Mouse (Mus musculus) c-Kit-positive CD71-positive TER-119-negative erythroid progenitor cells, embryonic 14.5 days (primary cell): Measurements from ENCODE around the gene Gm6763.
"Not testable (repeated sequence)": the region's sequence is repeated elsewhere in the genome, so short reads cannot be mapped to it uniquely, and the experiment has no call there.

Experiments used
- DNase-seq: peaks from one replicate; pipeline ENCODE4 v3.0.0-alpha.2; 2013; ENCODE audit warnings: low read depth

The Gm6763 gene

GRCm38 (mm10) chr10:104151197-104151596, at the start of gene Gm6763:
TSS of gene Gm6763 (plus strand) at chr10:104151497.
- not testable (repeated sequence) for DNase-seq

DNA sequence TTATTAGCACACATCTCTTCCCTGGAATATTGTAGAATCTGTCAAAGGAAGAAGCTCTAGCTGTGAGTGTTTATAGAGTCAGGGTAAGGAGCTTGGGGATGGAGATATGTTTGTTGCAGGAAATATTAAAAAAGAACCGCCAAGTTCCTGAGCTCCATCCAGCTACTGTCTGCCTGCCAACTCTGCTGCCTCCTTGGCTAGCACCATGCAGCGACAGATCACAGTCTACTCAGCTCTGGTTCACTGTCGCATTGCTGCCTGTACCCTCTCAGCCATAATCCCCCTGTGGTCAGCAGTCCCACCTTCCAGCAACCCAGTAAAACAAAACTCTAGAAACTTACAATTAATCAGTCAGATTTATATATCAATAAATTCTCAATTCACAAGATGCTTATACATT, 41.3 kb upstream of the Gm6763 start:
- no peak for DNase-seq

GRCm38 (mm10) chr10:104118312-104118711, 33.0 kb upstream of the Gm6763 start:
- no peak for DNase-seq

- not testable (repeated sequence) for DNase-seq
Observed at GRCm38 (mm10) chr10:104142687-104143086, 8.6 kb upstream of the Gm6763 start, which contains the start of gene Gm21293. TSS of gene Gm21293 (plus strand) at chr10:104142987.

DNA sequence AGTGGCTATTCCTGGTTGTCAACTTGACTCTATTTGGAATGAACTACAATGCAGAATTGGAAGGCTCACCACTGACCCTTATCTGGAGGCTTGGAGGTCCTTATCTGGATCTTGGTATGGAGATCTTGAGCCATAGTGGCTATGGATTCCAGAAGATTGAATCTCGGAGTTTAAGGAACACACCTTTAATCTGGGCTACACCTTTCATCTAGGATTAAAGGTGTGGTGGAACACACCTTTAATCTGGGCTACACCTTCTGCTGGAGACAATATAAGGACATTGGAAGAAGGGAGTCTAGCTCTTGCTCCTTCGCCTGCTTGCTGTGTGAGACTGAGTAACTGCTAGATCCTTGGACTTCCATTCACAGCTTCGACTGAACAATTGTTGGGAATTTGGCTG, 8.4 kb downstream of the Gm6763 start, which contains the start of gene Gm8764:
TSS of gene Gm8764 (plus strand) at position 301 of the 400 bp plus-strand sequence.
- DNase-seq: not testable (repeated sequence)

DNA sequence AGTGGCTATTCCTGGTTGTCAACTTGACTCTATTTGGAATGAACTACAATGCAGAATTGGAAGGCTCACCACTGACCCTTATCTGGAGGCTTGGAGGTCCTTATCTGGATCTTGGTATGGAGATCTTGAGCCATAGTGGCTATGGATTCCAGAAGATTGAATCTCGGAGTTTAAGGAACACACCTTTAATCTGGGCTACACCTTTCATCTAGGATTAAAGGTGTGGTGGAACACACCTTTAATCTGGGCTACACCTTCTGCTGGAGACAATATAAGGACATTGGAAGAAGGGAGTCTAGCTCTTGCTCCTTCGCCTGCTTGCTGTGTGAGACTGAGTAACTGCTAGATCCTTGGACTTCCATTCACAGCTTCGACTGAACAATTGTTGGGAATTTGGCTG, 16.9 kb downstream of the Gm6763 start, which contains the start of gene Gm21304:
TSS of gene Gm21304 (plus strand) at position 301 of the 400 bp plus-strand sequence.
- not testable (repeated sequence) for DNase-seq

GRCm38 (mm10) chr10:104176724-104177123, 25.4 kb downstream of the Gm6763 start, which contains the start of gene Gm21312:
TSS of gene Gm21312 (plus strand) at chr10:104177024.
- not testable (repeated sequence) for DNase-seq

DNA sequence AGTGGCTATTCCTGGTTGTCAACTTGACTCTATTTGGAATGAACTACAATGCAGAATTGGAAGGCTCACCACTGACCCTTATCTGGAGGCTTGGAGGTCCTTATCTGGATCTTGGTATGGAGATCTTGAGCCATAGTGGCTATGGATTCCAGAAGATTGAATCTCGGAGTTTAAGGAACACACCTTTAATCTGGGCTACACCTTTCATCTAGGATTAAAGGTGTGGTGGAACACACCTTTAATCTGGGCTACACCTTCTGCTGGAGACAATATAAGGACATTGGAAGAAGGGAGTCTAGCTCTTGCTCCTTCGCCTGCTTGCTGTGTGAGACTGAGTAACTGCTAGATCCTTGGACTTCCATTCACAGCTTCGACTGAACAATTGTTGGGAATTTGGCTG, 33.9 kb downstream of the Gm6763 start, which contains the start of gene Gm20765:
TSS of gene Gm20765 (plus strand) at position 301 of the 400 bp plus-strand sequence.
- not testable (repeated sequence) for DNase-seq

DNA sequence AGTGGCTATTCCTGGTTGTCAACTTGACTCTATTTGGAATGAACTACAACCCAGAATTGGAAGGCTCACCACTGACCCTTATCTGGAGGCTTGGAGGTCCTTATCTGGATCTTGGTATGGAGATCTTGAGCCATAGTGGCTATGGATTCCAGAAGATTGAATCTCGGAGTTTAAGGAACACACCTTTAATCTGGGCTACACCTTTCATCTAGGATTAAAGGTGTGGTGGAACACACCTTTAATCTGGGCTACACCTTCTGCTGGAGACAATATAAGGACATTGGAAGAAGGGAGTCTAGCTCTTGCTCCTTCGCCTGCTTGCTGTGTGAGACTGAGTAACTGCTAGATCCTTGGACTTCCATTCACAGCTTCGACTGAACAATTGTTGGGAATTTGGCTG, 42.4 kb downstream of the Gm6763 start, which contains the start of gene Gm4340:
TSS of gene Gm4340 (plus strand) at position 301 of the 400 bp plus-strand sequence.
- DNase-seq: not testable (repeated sequence)
